Mouse (Mus musculus): Measurements from ENCODE around the gene Sall2.
"Not testable (repeated sequence)": the region's sequence is repeated elsewhere in the genome, so short reads cannot be mapped to it uniquely, and the experiment has no call there.

- not testable (repeated sequence) for TF ChIP-seq CTCF (IDR thresholded peaks at IDR 0.05; ENCODE audit: low read depth, low read length); GATA1 (IDR thresholded peaks at IDR 0.05; ENCODE audit: borderline replicate concordance, low read length); GATA2 (IDR thresholded peaks at IDR 0.05; ENCODE audit: borderline replicate concordance, low read depth, low read length); POLR2AphosphoS5 (IDR thresholded peaks at IDR 0.05; ENCODE audit: insufficient replicate concordance, low read depth, low read length)
Observed at GRCm38 (mm10) chr14:52310343-52310742, 18.2 kb downstream of the Sall2 start.
